Mouse (Mus musculus) cortical plate, adult 2 months (tissue): ENCODE results near the gene Mical2. TPM values are rescaled to one million over a fixed set of nuclear protein-coding genes. Genes with fewer than 3 reads are reported as not detected.

Experiments used
- H3K27ac ChIP-seq: fragments of 200-500 bp; 2 replicates; pipeline ENCODE4 v1.5.1; 2012; ENCODE audit warnings: low read length, control low read depth, inconsistent platforms; ENCODE audit not compliant: insufficient read depth
- H3K4me1 ChIP-seq: fragments of 200-500 bp; 2 replicates; pipeline ENCODE4 v1.6.1; 2011; ENCODE audit warnings: low read length; ENCODE audit not compliant: control insufficient read depth, insufficient read depth
- H3K4me3 ChIP-seq: fragments of 200-500 bp; 2 replicates; pipeline ENCODE4 v1.5.1; 2011; ENCODE audit warnings: mild to moderate bottlenecking, low read length, control low read depth; ENCODE audit not compliant: insufficient read depth
- CTCF ChIP-seq: fragments of 200-500 bp; IDR thresholded peaks from 2 replicates; pipeline ENCODE4 v1.5.1; 2011; ENCODE audit warnings: mild to moderate bottlenecking, control low read depth, low read length; ENCODE audit not compliant: insufficient read depth; ENCODE audit errors: extremely low read depth
- POLR2A ChIP-seq: fragments of 200-500 bp; IDR thresholded peaks from 2 replicates; pipeline ENCODE4 v1.6.1; 2011; ENCODE audit warnings: mild to moderate bottlenecking, low read length, control low read depth; ENCODE audit not compliant: insufficient read depth; ENCODE audit errors: extremely low read depth
- polyA plus RNA-seq: library from polyadenylated mRNA; depleted of rRNA; stranded (reverse); fragments of >200 nt; gene quantifications from 2 replicates; pipeline ENCODE4 v1.2.3, GENCODE M21; 2012; rRNA removed

Mical2 gene
- 371 and 405 TPM in 2 replicates for polyA plus RNA-seq

DNA sequence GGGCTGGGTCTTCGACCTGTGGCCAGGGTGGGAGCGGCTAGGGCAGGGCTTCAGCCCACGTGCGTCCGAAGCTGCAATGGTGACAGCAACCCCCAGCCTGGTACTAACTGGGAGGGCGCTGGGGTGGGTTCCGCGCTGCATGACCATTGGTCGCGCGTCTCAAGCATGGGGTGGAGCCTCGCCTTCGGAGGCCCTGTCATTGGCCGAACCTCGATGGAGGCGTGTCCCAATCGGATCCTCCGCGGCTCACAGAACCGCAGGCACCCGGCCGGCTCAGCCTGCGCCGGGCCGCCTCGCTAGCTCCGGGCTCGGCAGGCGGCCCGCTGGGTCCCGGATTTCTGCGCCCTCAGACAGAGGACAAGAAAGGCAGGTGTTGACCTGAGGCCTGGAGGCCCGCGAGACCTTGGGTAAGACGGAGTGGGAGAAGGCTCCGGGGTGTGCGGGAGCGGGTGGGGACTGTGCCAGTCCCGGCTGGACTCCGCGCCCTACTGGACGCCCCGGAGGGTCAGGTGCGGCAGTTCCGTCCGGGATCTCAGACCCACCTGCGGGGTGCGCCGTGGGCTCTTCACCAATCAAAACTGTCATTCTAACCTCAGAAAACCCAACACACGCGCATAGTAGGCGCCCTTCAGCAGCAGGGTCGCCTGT lies at the start of gene Mical2:
Mical2 (plus strand) TSS at position 242 of the 648 bp plus-strand sequence.
- TF ChIP-seq CTCF (no peak), POLR2A (peak; percentile 78)
- Histone ChIP-seq H3K4me1 (peaks cover 18% of the 10 kb centered on the region), H3K27ac (peak within 1 kb of the TSS; percentile 38; the same call in 1 of the 2 replicates), H3K4me3 (peak within 1 kb of the TSS; percentile 75)

DNA sequence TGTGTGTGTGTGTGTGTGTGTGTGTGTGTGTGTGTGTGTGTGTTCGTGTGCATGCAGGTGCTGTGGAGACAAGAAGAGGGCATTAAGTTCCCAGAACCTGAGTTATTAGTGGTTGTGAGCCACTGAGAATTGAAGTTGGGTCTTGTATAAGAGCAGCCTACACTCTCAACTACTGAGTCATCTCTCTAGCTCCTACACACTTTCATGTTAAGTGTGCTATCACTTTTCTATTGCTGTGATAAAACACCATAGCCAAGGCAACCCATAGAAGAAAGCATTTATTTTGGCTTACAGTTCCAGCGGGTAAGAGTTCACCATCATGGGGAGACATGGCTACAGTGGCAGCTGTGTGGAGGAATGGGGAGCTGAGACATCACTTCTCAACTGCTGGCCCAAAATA lies 49.0 kb upstream of the Mical2 start:
- no peak overlapping the region for H3K4me3 ChIP-seq
- no peak for TF ChIP-seq POLR2A
- no peak for TF ChIP-seq CTCF
- peak overlapping the region; percentile 43 for H3K27ac ChIP-seq

GRCm38 (mm10) chr7:112180235-112180705 lies 45.4 kb upstream of the Mical2 start:
- no peak overlapping the region for H3K4me3 ChIP-seq
- H3K27ac ChIP-seq = no peak overlapping the region
- TF ChIP-seq POLR2A (no peak), CTCF (peak; percentile 96)
- H3K4me1 ChIP-seq = 0 out of 2 replicates have a peak, but pooled peaks cover 4% of the 10 kb centered on the region

More for the DNA sequence above, 49.0 kb upstream of the Mical2 start:
- H3K4me1 ChIP-seq = peaks cover 2% of the 10 kb centered on the region; the same call in 1 of the 2 replicates

DNA sequence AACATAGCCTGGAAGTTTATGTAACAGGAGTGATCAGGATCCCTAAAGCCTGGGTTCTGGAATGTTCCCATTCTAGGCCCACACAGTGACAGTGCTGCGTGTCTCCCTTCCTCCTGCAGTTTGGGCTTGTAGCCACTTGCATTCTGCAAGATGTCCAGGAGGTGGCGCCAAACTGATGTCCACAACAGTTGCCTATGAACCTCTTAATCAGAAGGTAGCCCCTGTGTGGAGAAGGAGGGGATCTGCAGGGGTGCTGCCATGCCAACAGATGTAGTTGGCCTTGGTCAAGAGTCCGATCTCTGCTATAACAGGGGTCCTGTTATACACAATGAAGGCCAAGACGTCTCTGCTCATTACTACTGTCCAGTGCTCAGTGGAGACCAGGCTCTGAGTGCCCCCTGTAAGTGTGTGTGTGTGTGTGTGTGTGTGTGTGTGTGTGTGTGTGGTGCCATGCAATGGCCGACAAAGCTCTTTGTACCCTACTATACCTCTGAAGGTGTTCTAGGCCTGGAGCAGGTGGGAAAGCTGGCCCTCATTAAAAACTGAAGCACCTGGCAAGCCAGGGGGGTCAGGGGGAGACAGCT lies 42.3 kb upstream of the Mical2 start:
- Histone ChIP-seq H3K4me3 (no peak overlapping the region), H3K4me1 (0 out of 2 replicates have a peak, but pooled peaks cover 4% of the 10 kb centered on the region), H3K27ac (no peak overlapping the region)
- no peak for TF ChIP-seq POLR2A
- TF ChIP-seq CTCF = peak; percentile 99

- Histone ChIP-seq H3K4me1 (0 out of 2 replicates have a peak, but pooled peaks cover 4% of the 10 kb centered on the region), H3K27ac (no peak overlapping the region), H3K4me3 (no peak overlapping the region)
- TF ChIP-seq POLR2A = no peak
- TF ChIP-seq CTCF = no peak
Measured at GRCm38 (mm10) chr7:112184519-112185225, 41.0 kb upstream of the Mical2 start.

GRCm38 (mm10) chr7:112185226-112185745 lies 40.4 kb upstream of the Mical2 start:
- TF ChIP-seq POLR2A = no peak
- TF ChIP-seq CTCF = no peak
- Histone ChIP-seq H3K4me1 (0 out of 2 replicates have a peak, but pooled peaks cover 4% of the 10 kb centered on the region), H3K27ac (no peak overlapping the region), H3K4me3 (no peak overlapping the region)

DNA sequence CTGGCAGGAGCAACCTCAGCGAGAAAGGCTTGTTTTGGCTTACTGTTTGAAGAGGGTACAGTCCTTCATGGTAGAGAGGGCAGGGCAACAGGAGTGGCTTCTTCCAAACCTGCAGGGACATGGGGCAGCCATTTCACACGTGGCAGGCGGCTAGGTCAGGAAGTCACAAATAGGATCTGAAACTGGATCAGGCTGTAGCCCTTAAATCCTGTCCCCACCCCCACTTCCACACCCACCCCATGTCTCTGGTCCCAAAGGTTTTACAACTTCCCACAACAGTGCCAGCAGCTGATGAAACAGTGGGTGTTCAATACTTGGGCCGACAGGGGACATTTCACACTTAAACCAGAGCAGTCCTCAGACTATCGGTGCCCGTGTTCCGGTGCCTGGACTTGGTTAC lies 38.8 kb upstream of the Mical2 start:
- H3K4me1 ChIP-seq = peaks cover 6% of the 10 kb centered on the region; the same call in 1 of the 2 replicates
- H3K27ac ChIP-seq = no peak overlapping the region
- TF ChIP-seq CTCF = no peak
- TF ChIP-seq POLR2A = no peak
- no peak overlapping the region for H3K4me3 ChIP-seq

- H3K4me1 ChIP-seq = peaks cover 10% of the 10 kb centered on the region
- TF ChIP-seq POLR2A (no peak), CTCF (no peak)
- no peak overlapping the region for H3K4me3 ChIP-seq
- no peak overlapping the region for H3K27ac ChIP-seq
Measured at GRCm38 (mm10) chr7:112187536-112188459, 37.9 kb upstream of the Mical2 start.

- no peak overlapping the region for H3K4me3 ChIP-seq
- peaks cover 9% of the 10 kb centered on the region for H3K4me1 ChIP-seq
- H3K27ac ChIP-seq = no peak overlapping the region
- TF ChIP-seq POLR2A (no peak), CTCF (no peak)
Measured at GRCm38 (mm10) chr7:112192237-112192636, 33.4 kb upstream of the Mical2 start.

DNA sequence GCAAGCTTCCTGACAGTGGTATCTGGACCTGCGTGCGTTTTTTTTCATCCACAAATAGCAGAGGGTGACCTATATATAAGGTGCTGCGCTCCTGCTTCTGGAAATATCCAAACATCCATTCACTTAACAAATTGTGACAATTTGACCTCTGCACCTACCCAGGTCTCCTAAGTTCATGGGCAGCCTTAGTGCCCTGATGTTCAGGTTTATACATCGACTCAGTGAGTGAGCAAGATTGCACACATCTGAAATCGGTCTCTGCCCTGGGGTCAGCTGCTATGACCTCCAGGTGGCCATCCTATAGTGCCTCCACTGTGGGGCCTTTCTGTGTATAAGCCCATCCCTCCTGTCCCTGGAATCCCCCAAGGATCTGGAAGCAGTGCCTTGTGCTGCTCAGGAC lies 32.9 kb upstream of the Mical2 start:
- TF ChIP-seq CTCF (no peak), POLR2A (no peak)
- Histone ChIP-seq H3K4me1 (peaks cover 9% of the 10 kb centered on the region), H3K4me3 (no peak overlapping the region), H3K27ac (no peak overlapping the region)
